Mouse (Mus musculus) CD4-positive, CD25-positive, alpha-beta regulatory T cell, adult 2 months (primary cell): ENCODE data around the gene Gm3646.

Experiments used
- DNase-seq: peaks from one replicate; pipeline ENCODE4 v3.0.0-alpha.2; 2012; ENCODE audit warnings: low read depth, low spot score

Gene Gm3646

GRCm38 (mm10) chr1:39779111-39779980 is 25.8 kb downstream of the Gm3646 start:
- no peak for DNase-seq

- no peak for DNase-seq
These were observed 31.0 kb downstream of the Gm3646 start for GRCm38 (mm10) chr1:39773991-39774729.

GRCm38 (mm10) chr1:39773551-39773950 is 31.6 kb downstream of the Gm3646 start:
- no peak for DNase-seq

DNA sequence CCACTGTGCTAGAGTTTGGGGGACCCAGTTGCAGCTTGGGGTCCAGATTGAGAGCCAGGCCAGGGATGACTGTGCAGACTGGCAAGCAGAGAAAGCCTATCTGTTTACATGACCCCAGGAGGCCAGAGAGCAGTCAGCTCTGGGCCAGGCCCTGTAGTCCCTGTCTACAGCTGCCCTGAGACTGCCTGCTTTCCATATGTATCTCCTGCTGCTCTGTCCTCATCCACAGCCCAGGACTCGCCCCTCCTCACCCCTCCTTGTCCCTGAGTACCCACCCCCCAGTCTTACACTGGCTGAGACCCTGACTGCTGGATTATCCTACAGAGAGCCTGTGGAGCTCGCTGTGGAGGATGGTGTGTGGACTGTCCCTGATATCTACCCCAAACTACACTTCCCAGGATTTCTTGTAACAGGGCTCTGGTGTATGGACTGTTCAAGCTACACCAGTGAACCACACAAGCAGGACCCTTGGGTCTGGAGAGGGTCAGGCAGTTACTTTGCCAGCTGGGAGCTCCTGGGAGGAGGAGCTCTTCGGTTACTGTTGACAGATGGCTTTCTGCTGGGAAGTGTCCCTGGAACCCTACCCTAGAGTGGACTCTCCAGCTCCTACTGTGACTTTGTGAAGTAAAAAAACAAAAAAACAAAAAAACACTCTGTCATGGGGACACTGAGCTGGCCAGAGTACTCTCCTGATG is 32.6 kb downstream of the Gm3646 start:
- no peak for DNase-seq

GRCm38 (mm10) chr1:39770436-39770835 is 34.7 kb downstream of the Gm3646 start:
- no peak for DNase-seq

DNA sequence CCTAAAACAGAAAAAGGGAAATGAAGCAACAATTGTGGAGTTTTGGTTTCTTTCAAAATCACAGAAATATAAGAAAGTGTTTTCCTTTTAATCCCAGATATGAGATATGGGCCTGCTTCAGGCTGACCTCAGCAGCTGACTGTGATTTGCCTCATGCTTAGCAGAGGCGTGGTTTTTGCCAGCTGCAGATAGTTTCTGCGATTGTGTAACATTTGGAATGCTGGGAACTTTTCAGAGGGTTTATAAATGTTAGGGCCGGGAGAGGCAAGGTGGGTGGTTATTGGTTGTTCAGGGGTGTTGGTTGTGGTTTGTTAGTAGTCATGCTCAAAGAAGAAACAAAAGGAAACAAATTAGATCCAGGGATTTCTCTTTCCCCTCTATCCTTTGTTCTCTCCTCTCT is 37.1 kb downstream of the Gm3646 start:
- no peak for DNase-seq

GRCm38 (mm10) chr1:39765854-39766493 is 39.2 kb downstream of the Gm3646 start:
- DNase-seq = no peak

GRCm38 (mm10) chr1:39762025-39762370 is 43.1 kb downstream of the Gm3646 start:
- DNase-seq = peak; percentile 42

DNA sequence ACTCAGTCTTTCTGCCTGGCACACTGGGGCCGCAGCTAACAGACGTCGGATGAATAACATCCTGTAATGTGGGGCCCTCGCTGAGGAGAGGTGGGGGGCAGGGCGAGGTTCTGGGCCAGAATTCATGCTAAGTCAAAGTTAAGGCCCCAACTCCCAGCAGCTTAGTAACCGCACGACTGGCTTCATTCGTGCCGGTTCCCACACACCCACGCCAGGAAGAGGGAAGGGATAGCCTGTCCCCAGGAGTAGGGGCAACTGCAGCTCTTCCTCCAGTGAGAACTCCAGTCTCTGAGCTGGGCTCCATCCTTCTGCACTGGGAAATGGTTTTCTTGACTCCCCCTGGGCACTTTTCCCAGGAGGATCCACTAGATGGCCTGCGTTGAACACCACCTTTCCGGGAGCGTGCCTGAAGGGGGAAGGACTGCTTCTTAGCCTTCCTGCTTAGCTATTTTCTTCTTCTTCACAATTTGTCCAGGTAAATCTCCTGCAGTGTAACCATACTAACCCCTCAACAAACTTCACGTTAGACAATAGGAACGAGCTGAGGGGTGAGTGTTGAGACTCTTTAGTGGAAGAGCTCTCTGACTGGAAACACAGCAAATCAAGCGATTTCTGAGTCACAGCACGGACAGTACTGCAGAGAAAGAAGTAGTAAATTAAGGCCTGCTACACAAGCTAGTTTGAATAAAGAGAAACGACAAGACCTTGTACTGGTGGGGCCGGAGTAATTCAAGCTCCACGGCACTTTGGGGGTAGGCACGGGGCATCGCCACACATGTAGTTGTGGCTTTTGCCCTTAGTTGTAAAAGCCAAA is 43.7 kb downstream of the Gm3646 start:
- DNase-seq = peak; percentile 71

DNA sequence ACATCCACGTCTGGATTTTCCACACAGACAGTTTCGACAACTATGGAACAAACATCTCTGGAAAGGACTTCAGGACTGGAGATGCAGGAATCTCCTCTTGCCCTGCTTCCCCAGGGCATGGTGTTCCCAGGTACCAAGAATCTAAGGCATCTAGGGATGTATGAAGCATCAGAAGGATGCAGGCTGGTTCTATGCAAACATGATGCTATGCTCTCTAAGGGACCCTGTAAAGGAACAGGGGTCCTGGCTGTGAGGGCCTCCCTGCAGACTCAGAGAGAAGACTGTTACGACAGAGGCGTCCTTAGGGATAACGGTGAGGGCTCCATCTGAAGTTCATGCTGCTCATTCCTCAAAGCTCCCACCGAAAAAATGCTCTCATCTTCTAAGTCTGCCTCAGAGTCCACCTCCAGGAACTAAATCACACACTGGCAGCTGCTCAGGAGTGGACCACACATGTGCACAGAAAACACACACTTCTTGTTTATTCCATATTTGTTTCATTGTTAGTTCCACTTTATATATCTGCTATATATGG is 44.9 kb downstream of the Gm3646 start:
- no peak for DNase-seq

DNA sequence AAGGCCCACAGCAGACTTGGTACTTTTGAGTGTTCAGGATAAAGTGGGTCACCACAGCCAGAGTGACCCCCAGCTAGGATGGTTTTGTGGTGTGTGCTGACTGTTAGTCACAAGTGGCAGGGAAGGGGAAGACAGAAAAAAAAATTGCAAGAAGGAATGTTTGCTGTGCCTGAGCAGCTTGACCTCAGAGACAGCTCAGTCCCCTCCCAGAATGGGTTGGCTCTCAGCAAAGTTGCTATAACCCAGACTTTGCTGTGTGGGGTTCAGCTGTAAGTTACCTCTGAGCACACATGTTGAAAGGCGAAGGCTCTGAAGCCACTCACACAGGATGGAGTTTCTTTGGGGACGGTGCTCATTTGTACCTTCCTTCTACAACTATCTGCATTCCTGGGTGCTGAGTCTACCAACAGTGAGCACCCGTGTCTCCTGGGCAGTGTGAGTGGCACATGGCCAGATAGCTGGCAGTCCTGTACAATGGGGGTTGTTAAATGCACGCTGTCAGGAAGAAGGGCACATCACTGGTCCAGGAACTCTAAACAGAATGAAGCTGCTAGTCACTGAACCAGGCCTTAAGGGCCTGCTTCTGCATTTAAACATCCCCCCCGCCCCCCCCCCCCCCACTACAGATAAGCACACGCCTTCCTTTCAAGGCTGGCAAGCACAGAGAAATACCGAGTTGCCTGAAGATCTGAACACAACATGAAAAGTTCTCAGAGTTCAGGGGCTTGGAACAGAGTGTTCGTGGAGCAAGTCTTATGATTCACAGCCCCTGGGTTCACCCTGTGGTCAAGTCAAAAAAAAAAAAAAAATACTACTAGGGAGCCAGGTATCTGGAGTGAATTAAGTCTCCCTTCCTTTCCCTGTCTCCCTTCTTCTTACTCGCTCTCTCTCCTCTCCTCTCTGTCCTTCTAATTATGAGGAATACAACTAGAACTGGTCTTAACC is 45.6 kb downstream of the Gm3646 start:
- no peak for DNase-seq

DNA sequence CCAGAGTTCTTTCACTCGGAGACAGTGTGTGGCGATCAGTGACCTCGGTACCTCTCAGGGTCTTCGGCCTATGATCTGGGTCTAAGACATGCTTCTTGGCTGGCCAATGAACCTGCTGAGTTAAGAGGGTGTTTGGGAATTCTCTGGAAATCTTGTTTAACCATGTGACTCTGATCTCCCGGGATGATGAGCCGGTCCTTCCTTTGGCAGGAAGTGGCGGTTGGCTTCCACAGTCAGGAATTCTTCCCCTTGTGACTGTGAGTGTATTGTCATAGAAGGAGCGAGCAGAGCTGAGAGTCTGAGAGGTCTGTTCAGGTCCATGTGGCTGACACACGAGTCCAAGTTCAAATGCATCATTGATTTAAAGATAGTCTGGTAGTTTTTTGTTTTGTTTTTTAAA is 46.9 kb downstream of the Gm3646 start:
- no peak for DNase-seq

DNA sequence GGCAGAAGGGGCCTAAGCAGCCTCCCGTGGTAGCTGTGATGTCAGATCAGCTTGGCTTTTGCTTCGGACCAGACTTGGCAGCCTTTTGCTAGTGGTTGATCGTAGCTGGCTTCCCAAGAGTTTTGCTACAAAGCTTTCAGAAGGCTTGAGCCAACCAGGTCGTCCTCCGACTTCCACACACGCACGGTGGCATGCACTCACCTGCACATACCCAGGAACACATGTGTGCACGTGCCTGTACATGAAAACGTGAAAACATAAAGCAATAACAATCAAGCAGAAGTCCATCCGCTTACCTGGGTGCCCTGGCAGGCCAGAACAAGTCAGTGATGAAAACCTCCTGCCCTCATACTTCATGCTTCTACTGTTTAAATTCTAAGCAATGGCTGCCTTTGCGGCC is 48.2 kb downstream of the Gm3646 start:
- DNase-seq = no peak

DNA sequence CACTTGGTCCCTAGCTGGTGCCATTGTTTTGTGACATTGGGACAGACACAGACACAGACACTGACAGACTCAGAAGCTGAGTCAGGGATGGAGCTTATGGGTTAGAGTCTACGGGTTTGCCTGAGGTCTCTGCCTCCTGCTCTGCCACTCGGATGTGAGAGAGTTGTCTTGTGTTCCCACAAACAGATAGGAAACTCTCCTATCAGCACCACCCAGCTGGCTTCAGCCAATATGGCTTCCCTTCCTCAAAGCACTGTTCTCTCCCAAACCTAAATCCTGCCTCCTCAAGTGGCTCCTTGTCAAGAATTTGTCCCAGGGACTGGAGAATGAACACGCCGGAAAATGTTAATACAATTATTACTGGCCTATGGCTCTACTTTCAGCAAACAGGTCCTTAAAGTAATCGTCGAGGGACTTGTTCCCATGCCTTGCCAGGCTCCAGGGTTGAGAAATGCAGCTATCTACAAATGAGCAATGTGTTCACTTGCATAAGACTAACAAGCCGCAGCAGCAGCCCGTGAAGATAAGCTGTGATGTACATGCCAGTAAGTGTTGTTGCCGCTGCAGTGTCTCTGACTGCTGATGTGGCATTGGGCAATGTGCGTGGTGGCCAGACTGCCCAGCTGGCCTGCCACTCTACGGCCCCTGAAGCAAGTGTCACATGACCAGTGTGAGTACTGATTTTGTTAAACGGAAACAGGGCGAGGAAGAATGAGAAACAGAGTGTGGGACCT is 50.7 kb downstream of the Gm3646 start:
- DNase-seq = no peak
